Mouse (Mus musculus): ENCODE data around the gene Trib2. TPM values are rescaled to one million over a fixed set of nuclear protein-coding genes. Genes with fewer than 3 reads are reported as not detected.

The Trib2 gene
- total and polyA plus RNA-seq, 3 experiments: 8.1 to 13.5 (median 10.6) TPM

DNA sequence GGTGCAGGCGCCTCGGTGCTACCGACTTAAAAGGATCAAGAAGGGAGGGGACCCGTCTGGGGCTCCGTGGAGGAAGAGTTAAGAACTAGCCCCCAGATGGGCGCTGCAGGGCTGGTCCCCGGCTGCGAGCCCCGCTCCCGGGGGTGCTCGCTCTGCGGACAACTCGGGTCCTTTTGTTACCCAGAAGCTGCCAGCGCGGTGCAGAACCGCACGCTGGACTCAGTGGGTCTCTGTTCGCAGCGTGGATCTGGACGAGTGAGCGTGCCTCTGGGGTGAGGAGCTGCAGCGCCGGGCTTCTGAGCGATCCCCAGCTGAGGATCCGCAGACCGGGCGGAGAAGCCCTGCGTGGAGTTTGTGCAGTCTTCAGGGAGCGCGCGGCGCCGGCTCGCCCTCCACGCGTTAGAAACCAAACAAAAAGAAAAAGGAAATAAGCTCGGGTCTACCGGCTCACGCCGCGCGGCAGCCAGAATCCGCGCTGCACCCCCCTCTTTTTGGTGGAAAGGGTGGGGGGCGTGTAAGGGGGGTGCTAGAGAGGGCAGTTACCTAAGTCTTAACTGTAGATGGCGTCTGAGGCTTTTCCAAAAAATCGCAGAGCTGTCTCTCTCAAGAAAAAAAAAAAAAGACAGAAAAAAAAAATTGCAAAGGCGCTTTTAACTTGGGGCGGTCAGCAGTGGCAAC lies 1.0 kb downstream of the Trib2 start:
- peak overlapping the region; percentile 7; the same call in 1 of the 2 replicates for H3K27ac ChIP-seq (ENCODE audit: insufficient read depth, low read depth)
- peaks cover 15 to 45% of the 10 kb centered on the region in 2 experiments for H3K4me1 ChIP-seq (ENCODE audit: control insufficient read depth in 1 of 2, insufficient read depth in 2 of 2)
- H3K79me2 ChIP-seq (replicated peaks; ENCODE audit: control insufficient read depth, extremely low read depth, insufficient read depth, poor library complexity, severe bottlenecking): peaks cover 4% of the 10 kb centered on the region; the same call in 1 of the 2 replicates
- dilution Hi-C loops (cut with MboI; ENCODE audit: extremely low pct_ligation_motif_present, extremely low pct_unique_long_range_greater_than_20kb, low sequenced_read_pairs): no loop called here
- H3K9ac ChIP-seq (ENCODE audit: insufficient read depth, low read depth): peak overlapping the region; percentile 65
- DNase-seq (ENCODE audit: extremely low read depth): peak; percentile 64
- peak overlapping the region; percentile 76 for H3K4me2 ChIP-seq (ENCODE audit: insufficient read depth, low read depth, poor library complexity, severe bottlenecking)
- peak overlapping the region; percentile 67 to 81 (median 74) for H3K4me3 ChIP-seq (replicated peaks in 1 of 3; ENCODE audit: low read depth in 2 of 3, low read length in 2 of 3, poor library complexity in 1 of 3)
- no peaks in the 10 kb centered on the region for H3K9me3 ChIP-seq (replicated peaks; ENCODE audit: low read length)
- in situ Hi-C loops (cut with MboI; ENCODE audit: low pct_ligation_motif_present, low pct_unique_long_range_greater_than_20kb, low sequenced_read_pairs): loop anchor here (5.0 to 10.0 kb wide), 5 partner anchors 192 to 717 kb away; no protein-coding TSS in a partner anchor
- no peaks in the 10 kb centered on the region for H3K27me3 ChIP-seq (replicated peaks)
- H3K36me3 ChIP-seq (replicated peaks in 1 of 2; ENCODE audit: control insufficient read depth in 1 of 2, insufficient read depth in 1 of 2, low read length in 1 of 2): no peaks in the 10 kb centered on the region
- TF ChIP-seq RAD21 (IDR thresholded peaks at IDR 0.05; ENCODE audit: low read depth, low read length) (peak; percentile 74), BHLHE40 (IDR thresholded peaks at IDR 0.05; ENCODE audit: low read depth, low read length) (0 out of 2 replicates have a peak, but pooled peaks have one; percentile 8), CTCF (conservative IDR thresholded peaks at IDR 0.05 in 1 of 2, IDR thresholded peaks at IDR 0.05 in 1 of 2; ENCODE audit: low read depth in 2 of 2, low read length in 2 of 2) (peak in 1 of 2 experiments; percentile 73; a peak in 2 of 4 replicates), HCFC1 (IDR thresholded peaks at IDR 0.05; ENCODE audit: low read depth, low read length) (0 out of 2 replicates have a peak, but pooled peaks have one; percentile 15), PAX5 (IDR thresholded peaks at IDR 0.05; ENCODE audit: low read length) (no peak), USF2 (conservative IDR thresholded peaks at IDR 0.05; ENCODE audit: low read depth, low read length) (no peak), SMC3 (IDR thresholded peaks at IDR 0.05; ENCODE audit: low read depth, low read length) (peak; percentile 58), EP300 (IDR thresholded peaks at IDR 0.05; ENCODE audit: low read length) (no peak), ZNF384 (IDR thresholded peaks at IDR 0.05; ENCODE audit: low read depth, low read length) (peak; percentile 99), MAZ (IDR thresholded peaks at IDR 0.05; ENCODE audit: low read depth, low read length) (peak; percentile 87), POLR2A (IDR thresholded peaks at IDR 0.05; ENCODE audit: low read depth, low read length) (no peak), POLR2AphosphoS2 (IDR thresholded peaks at IDR 0.05; ENCODE audit: low read depth, low read length) (no peak), UBTF (IDR thresholded peaks at IDR 0.05; ENCODE audit: low read depth, low read length) (peak; percentile 42; the same call in 1 of the 2 replicates), IRF4 (IDR thresholded peaks at IDR 0.05; ENCODE audit: low read depth, low read length) (no peak; the same call in none of the 2 replicates), ZMIZ1 (IDR thresholded peaks at IDR 0.05; ENCODE audit: low read depth, low read length) (no peak), ETS1 (conservative IDR thresholded peaks at IDR 0.05; ENCODE audit: low read depth, low read length) (0 out of 2 replicates have a peak, but pooled peaks have one; percentile 7), TBP (conservative IDR thresholded peaks at IDR 0.05; ENCODE audit: low read depth, low read length) (0 out of 2 replicates have a peak, but pooled peaks have one; percentile 18)

DNA sequence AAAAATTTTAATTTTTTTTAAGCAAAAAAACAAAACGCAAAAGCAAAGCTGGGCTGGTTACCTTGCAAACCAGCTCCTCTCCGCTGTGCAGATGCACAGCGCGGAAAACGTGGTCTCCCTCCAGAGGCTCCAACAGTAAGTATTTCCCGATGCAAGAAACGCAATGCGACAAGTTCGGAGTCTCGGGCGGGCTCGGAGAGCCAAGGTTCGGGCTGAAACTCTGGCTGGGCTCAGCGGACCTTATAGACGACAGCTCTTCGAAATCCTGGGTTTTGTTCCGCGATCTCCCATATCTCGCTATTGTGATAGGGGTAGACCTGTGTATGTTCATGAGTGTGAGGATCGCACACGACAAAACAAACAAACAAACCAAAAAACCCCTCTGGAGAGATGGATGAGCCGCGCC lies 1.5 kb downstream of the Trib2 start:
- peak; percentile 58 for DNase-seq (ENCODE audit: extremely low read depth)
- Histone ChIP-seq H3K4me2 (ENCODE audit: insufficient read depth, low read depth, poor library complexity, severe bottlenecking) (peak overlapping the region; percentile 76), H3K4me3 (replicated peaks in 1 of 3; ENCODE audit: low read depth in 2 of 3, low read length in 2 of 3, poor library complexity in 1 of 3) (peak overlapping the region; percentile 67 to 81 (median 74)), H3K79me2 (replicated peaks; ENCODE audit: control insufficient read depth, extremely low read depth, insufficient read depth, poor library complexity, severe bottlenecking) (peaks cover 4% of the 10 kb centered on the region; the same call in 1 of the 2 replicates), H3K27me3 (replicated peaks) (no peaks in the 10 kb centered on the region), H3K9me3 (replicated peaks; ENCODE audit: low read length) (no peaks in the 10 kb centered on the region), H3K4me1 (ENCODE audit: control insufficient read depth in 1 of 2, insufficient read depth in 2 of 2) (peaks cover 12 to 43% of the 10 kb centered on the region in 2 experiments), H3K36me3 (replicated peaks in 1 of 2; ENCODE audit: control insufficient read depth in 1 of 2, insufficient read depth in 1 of 2, low read length in 1 of 2) (peaks cover 0 to 2% of the 10 kb centered on the region in 2 experiments), H3K27ac (ENCODE audit: insufficient read depth, low read depth) (no peak overlapping the region; the same call in 1 of the 2 replicates), H3K9ac (ENCODE audit: insufficient read depth, low read depth) (peak overlapping the region; percentile 65)
- in situ Hi-C loops (cut with MboI; ENCODE audit: low pct_ligation_motif_present, low pct_unique_long_range_greater_than_20kb, low sequenced_read_pairs): loop anchor here (5.0 to 10.0 kb wide), 5 partner anchors 192 to 717 kb away; no protein-coding TSS in a partner anchor
- dilution Hi-C loops (cut with MboI; ENCODE audit: extremely low pct_ligation_motif_present, extremely low pct_unique_long_range_greater_than_20kb, low sequenced_read_pairs): no loop called here
- TF ChIP-seq RAD21 (IDR thresholded peaks at IDR 0.05; ENCODE audit: low read depth, low read length) (peak; percentile 13), POLR2A (IDR thresholded peaks at IDR 0.05; ENCODE audit: low read depth, low read length) (no peak), IRF4 (IDR thresholded peaks at IDR 0.05; ENCODE audit: low read depth, low read length) (no peak), PAX5 (IDR thresholded peaks at IDR 0.05; ENCODE audit: low read length) (no peak), JUN (IDR thresholded peaks at IDR 0.05; ENCODE audit: insufficient read depth, low read depth, low read length) (no peak), POLR2AphosphoS2 (IDR thresholded peaks at IDR 0.05; ENCODE audit: low read depth, low read length) (no peak), E2F4 (IDR thresholded peaks at IDR 0.05; ENCODE audit: insufficient replicate concordance, low read depth, low read length) (no peak), NELFE (IDR thresholded peaks at IDR 0.05; ENCODE audit: low read depth, low read length) (no peak), UBTF (IDR thresholded peaks at IDR 0.05; ENCODE audit: low read depth, low read length) (0 out of 2 replicates have a peak, but pooled peaks have one; percentile 21), MYC (IDR thresholded peaks at IDR 0.05; ENCODE audit: low read depth, low read length) (0 out of 2 replicates have a peak, but pooled peaks have one; percentile 39), MXI1 (IDR thresholded peaks at IDR 0.05; ENCODE audit: low read depth, low read length) (peak; percentile 67; the same call in 1 of the 2 replicates), TCF12 (IDR thresholded peaks at IDR 0.05; ENCODE audit: low read depth, low read length) (no peak)
